Mouse (Mus musculus) limb, embryonic 13.5 days (tissue): ENCODE data around the gene Rgs9bp. TPM values are rescaled to one million over a fixed set of nuclear protein-coding genes. Genes with fewer than 3 reads are reported as not detected.
A peak's percentile ranks its signal among the peaks of the same experiment; 100 is the strongest.
"Not testable (repeated sequence)": the region's sequence is repeated elsewhere in the genome, so short reads cannot be mapped to it uniquely, and the experiment has no call there.

ENCODE experiments used
- ATAC-seq: fragments of 200-750 bp; cut with Nextera tagmentation; 2 replicates; pipeline ENCODE4 v1.8.0; 2017; ENCODE audit warnings: low read depth, moderate number of reproducible peaks, moderate TSS enrichment; ENCODE audit not compliant: low FRiP score
- H3K27ac ChIP-seq: fragments of 300-500 bp; sonication (generic); 2 replicates; pipeline ENCODE4 v1.5.1; 2015; ENCODE audit warnings: inconsistent platforms, mild to moderate bottlenecking, moderate library complexity
- H3K27me3 ChIP-seq: fragments of 300-500 bp; sonication (generic); 2 replicates; pipeline ENCODE4 v1.6.1; 2015; ENCODE audit warnings: mild to moderate bottlenecking, inconsistent platforms
- H3K36me3 ChIP-seq: fragments of 300-500 bp; sonication (generic); 2 replicates; pipeline ENCODE4 v1.6.1; 2015; ENCODE audit warnings: inconsistent platforms, mild to moderate bottlenecking, moderate library complexity
- H3K4me1 ChIP-seq: fragments of 300-500 bp; sonication (generic); 2 replicates; pipeline ENCODE4 v1.6.1; 2015; ENCODE audit warnings: inconsistent platforms
- H3K4me2 ChIP-seq: fragments of 300-500 bp; sonication (generic); replicated peaks from 2 replicates; pipeline ENCODE4 v1.6.1; 2015; ENCODE audit warnings: inconsistent platforms, mild to moderate bottlenecking, moderate library complexity
- H3K4me3 ChIP-seq: fragments of 300-500 bp; sonication (generic); 2 replicates; pipeline ENCODE4 v1.5.1; 2015; ENCODE audit warnings: moderate library complexity, mild to moderate bottlenecking, inconsistent platforms
- H3K9ac ChIP-seq: fragments of 300-500 bp; sonication (generic); 2 replicates; pipeline ENCODE4 v1.6.1; 2015; ENCODE audit warnings: mild to moderate bottlenecking, inconsistent platforms
- H3K9me3 ChIP-seq: fragments of 300-500 bp; sonication (generic); 2 replicates; pipeline ENCODE4 v1.6.1; 2016; ENCODE audit warnings: inconsistent platforms
- WGBS: fragments of 180-500 bp; shearing (Covaris S2); methylation state at CpG from one replicate; pipeline ENCODE4 v1.1.7; 2015; 5-methylcytosine and 5-hydroxymethylcytosine counted together
- polyA plus RNA-seq: library from polyadenylated mRNA; unstranded; fragments of >200 nt; fragmentation: Nextera tagmentation; extraction: Ambion mirVana; gene quantifications from 2 replicates; pipeline ENCODE4 v1.2.1, GENCODE M21; 2015

Gene Rgs9bp
- polyA plus RNA-seq, 1 experiment from 2014 or later, result 0.61 TPM

DNA sequence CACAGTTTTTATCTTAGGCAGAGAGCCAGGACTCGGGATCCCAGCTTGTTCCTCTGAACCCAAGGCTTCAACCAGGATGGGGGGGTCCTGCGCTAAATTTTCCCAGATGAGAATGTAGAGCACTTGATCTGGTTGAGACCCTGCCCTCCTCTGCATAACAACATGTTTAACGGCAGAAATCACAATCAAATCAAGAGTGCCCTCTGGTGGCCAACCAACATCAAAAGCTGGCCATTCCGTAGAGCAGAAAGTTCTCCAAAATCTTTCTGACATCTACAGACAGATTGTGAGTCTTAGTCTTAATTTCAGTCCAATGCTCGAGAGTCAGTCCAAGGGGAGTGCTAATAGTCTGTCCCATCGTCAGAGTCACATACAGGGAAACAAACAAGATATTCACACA is 14.5 kb downstream of the Rgs9bp start:
- not testable (repeated sequence) for H3K36me3 ChIP-seq, H3K27ac ChIP-seq, H3K4me3 ChIP-seq, ATAC-seq, H3K4me2 ChIP-seq, H3K27me3 ChIP-seq, H3K9ac ChIP-seq, H3K4me1 ChIP-seq, H3K9me3 ChIP-seq
- 27% methylated on average over 6 of the region's 6 CpGs for WGBS

DNA sequence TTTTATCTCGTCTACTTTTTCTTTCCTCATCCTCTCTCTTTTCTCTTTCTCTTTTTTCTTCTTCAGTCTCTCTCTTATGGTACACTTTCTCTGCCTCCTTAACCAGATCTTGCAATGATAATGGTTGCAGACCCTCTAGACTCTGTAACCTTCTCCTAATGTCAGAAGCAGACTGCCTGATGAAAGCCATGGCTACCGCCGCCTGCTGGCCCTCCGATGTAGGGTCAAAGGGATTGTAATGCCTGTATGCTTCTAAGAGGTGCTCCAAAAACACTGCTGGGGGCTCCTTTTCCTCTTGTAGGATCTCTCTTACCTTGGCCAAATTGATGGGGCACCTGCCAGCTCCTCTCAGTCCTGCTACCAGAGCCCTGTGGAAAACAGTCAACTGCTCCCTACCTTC is 15.7 kb downstream of the Rgs9bp start:
- H3K4me1 ChIP-seq, H3K4me3 ChIP-seq, H3K36me3 ChIP-seq, H3K27ac ChIP-seq, H3K9ac ChIP-seq, ATAC-seq, H3K4me2 ChIP-seq, H3K9me3 ChIP-seq, H3K27me3 ChIP-seq: not testable (repeated sequence)
- WGBS, result 89% methylated on average over 4 of the region's 4 CpGs

DNA sequence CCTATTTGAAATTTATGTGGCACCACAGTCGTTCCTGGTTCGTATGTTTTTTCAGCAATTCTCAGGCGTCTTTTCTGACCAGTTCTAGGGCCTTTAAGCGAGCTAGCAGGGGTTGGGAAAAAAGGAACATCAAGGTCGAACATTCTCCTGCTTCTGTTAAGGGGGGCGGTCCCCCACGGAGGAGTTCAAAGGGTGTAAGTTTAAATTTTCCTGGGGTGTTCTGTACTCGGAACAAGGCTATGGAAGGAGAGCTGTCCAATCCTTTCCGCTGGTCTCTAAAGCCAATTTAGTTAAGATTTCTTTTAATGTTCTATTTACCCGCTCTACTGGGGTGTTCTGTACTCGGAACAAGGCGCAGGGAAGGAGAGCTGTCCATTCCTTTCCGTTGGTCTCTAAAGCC is 19.4 kb downstream of the Rgs9bp start:
- H3K4me3 ChIP-seq, H3K9ac ChIP-seq, ATAC-seq, H3K27me3 ChIP-seq, H3K27ac ChIP-seq, H3K9me3 ChIP-seq, H3K4me1 ChIP-seq, H3K4me2 ChIP-seq, H3K36me3 ChIP-seq: not testable (repeated sequence)
- WGBS, result 76% methylated on average over 13 of the region's 13 CpGs

DNA sequence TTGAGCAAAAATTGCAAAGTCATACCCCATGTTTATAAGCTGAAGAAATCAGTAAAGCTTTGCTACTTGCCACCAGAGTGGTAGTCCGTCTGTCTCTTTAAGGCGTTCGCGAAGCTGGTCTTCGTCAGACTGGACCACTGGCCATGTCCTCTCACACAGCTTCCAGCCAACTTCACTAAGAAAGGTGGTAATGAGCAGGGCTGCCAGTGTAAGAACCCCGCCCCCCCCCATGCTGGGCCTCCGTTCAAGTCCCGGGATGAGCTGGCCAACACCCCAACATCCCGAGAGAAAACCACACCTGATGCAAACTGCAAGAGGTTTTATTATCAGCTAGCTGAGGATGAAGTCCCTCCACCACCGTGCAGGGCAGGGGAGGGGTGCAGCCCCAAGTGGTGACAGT is 20.5 kb downstream of the Rgs9bp start:
- not testable (repeated sequence) for H3K27me3 ChIP-seq, H3K36me3 ChIP-seq, ATAC-seq, H3K4me3 ChIP-seq, H3K4me2 ChIP-seq, H3K4me1 ChIP-seq, H3K27ac ChIP-seq, H3K9me3 ChIP-seq, H3K9ac ChIP-seq
- WGBS, result 82% methylated on average over 10 of the region's 10 CpGs

DNA sequence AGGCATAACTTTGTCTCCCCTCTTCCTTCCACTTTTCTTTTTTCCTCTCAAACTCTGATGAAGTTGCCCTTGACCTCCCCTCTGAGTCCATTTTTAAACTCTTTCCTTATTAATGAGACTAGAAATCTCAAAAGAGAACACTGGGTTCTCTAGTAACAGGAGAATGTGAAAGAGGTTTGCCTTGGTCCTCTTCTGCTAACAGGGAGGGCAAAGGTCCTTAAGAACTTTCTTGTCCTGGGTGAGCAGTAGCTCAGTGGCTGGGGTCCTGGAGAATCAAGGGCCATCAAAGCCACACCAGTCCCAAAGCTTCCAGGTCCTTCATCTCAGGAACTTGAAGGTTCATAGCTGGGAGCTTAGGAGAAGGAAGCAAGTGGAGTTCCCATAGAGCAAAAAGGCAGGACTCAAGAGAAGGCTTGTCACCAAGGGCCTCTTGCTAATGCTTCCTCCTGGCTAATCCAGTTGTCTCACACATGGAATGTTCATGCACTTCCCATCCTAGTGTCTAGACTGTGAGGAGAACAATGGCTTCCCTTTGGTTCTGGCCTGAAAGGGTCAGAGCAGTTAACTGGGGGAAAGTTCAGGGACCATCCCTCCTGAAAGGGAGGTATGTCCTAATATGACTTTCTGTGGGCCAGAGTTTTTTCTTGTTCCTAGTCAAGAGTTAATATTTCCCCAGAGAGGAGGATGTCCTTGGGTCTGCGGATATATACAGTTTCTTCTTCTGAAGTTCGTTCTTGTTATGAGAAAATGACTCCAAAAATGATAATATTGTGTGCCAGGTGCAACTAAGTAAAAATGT is 21.1 kb downstream of the Rgs9bp start:
- Histone ChIP-seq H3K4me3 (no peak overlapping the region), H3K9ac (no peak overlapping the region), H3K27me3 (no peaks in the 10 kb centered on the region), H3K27ac (no peak overlapping the region), H3K4me2 (no peak overlapping the region), H3K4me1 (0 out of 2 replicates have a peak, but pooled peaks cover 3% of the 10 kb centered on the region), H3K9me3 (no peaks in the 10 kb centered on the region), H3K36me3 (no peaks in the 10 kb centered on the region)
- no peak for ATAC-seq
- WGBS, result 92% methylated on average over 2 of the region's 2 CpGs

DNA sequence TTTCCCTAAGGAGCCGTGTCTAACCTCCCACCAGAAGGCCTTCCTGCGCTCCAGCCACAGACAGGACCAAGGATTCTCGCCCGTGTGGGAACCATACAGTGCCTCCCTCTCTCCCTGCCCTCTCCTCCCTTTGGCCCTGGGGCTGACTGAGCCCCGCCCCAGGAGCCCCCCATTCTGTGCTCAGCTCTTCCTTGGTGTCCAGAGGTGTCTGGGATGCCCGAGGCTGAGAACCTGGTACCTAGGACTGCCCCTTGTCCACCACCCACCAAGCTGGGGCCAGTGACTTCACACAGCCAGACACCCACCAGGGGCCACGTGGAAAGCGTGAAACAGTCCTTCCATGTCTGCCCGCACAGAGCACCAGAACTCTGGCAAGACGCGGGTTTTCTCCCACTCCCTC is 22.3 kb downstream of the Rgs9bp start:
- no peak for ATAC-seq
- WGBS, result 73% methylated on average over 11 of the region's 11 CpGs
- Histone ChIP-seq H3K27ac (no peak overlapping the region), H3K4me3 (no peak overlapping the region), H3K4me1 (0 out of 2 replicates have a peak, but pooled peaks cover 3% of the 10 kb centered on the region), H3K9ac (no peak overlapping the region), H3K36me3 (no peaks in the 10 kb centered on the region), H3K9me3 (no peaks in the 10 kb centered on the region), H3K27me3 (no peaks in the 10 kb centered on the region), H3K4me2 (no peak overlapping the region)

- ATAC-seq, result no peak
- Histone ChIP-seq H3K4me1 (peaks cover 10% of the 10 kb centered on the region), H3K4me2 (no peak overlapping the region), H3K4me3 (no peak overlapping the region), H3K27me3 (no peaks in the 10 kb centered on the region), H3K9ac (no peak overlapping the region), H3K27ac (no peak overlapping the region), H3K9me3 (no peaks in the 10 kb centered on the region), H3K36me3 (no peaks in the 10 kb centered on the region)
- 94% methylated on average over 3 of the region's 3 CpGs for WGBS
Observed at GRCm38 (mm10) chr7:35559838-35560237, 25.5 kb downstream of the Rgs9bp start.

GRCm38 (mm10) chr7:35558681-35559080 is 26.7 kb downstream of the Rgs9bp start:
- Histone ChIP-seq H3K9me3 (no peaks in the 10 kb centered on the region), H3K4me3 (no peak overlapping the region), H3K27me3 (no peaks in the 10 kb centered on the region), H3K4me2 (no peak overlapping the region), H3K4me1 (peaks cover 15% of the 10 kb centered on the region), H3K27ac (no peak overlapping the region), H3K36me3 (no peaks in the 10 kb centered on the region), H3K9ac (no peak overlapping the region)
- WGBS, result 44% methylated on average over 2 of the region's 2 CpGs
- no peak for ATAC-seq

DNA sequence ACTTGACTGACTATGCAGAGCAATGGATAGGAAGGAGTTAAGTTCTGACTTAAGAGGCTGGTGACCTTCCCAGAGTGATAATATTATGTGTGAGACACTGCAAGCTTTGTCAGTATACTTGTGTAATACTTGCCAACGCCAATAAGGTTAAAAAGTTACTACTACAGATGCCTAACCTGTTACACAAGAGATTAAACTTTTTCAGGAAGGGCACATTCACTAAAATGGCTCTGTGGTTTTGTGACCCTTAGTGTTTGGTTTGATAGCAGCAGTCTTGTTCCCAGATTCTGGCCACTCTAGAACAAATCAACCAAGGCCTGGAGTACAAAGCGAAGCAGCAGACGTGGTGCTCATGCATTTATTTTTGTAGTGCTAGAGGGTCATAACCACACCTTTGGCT is 27.8 kb downstream of the Rgs9bp start:
- no peak overlapping the region for H3K4me3 ChIP-seq
- 81% methylated on average over 3 of the region's 3 CpGs for WGBS
- no peak for ATAC-seq
- H3K36me3 ChIP-seq, result no peaks in the 10 kb centered on the region
- no peak overlapping the region for H3K9ac ChIP-seq
- H3K4me1 ChIP-seq, result peaks cover 15% of the 10 kb centered on the region
- no peaks in the 10 kb centered on the region for H3K27me3 ChIP-seq
- no peaks in the 10 kb centered on the region for H3K9me3 ChIP-seq
- H3K4me2 ChIP-seq, result no peak overlapping the region
- no peak overlapping the region for H3K27ac ChIP-seq

DNA sequence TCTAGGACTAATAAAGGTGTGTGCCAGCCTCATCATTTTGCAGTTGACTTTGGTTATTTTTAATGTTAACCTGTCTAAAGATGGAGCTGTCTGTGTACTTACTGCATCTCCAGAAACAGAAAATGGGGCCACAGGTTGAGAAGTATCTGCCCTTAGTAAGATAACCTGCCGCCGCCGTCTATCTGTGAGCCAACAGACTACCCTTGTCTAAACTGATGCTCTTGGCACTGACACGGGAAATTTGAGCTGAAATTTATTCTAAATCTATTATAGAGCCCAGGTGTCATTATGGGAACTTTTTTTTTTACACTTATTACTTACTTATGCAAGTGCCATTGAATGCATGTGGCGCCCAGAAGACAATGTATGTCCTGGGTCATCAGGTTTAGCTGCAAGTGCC is 28.5 kb downstream of the Rgs9bp start:
- Histone ChIP-seq H3K4me3 (no peak overlapping the region), H3K4me2 (no peak overlapping the region), H3K27ac (no peak overlapping the region), H3K9me3 (no peaks in the 10 kb centered on the region), H3K4me1 (peaks cover 15% of the 10 kb centered on the region), H3K36me3 (no peaks in the 10 kb centered on the region), H3K27me3 (no peaks in the 10 kb centered on the region), H3K9ac (no peak overlapping the region)
- ATAC-seq, result no peak
- WGBS, result 90% methylated on average over 5 of the region's 5 CpGs

GRCm38 (mm10) chr7:35556205-35556603 is 29.2 kb downstream of the Rgs9bp start, which contains the start of gene Nudt19:
TSS of gene Nudt19 (minus strand) at chr7:35556304.
- Histone ChIP-seq H3K4me1 (peaks cover 13% of the 10 kb centered on the region), H3K4me2 (peak within 1 kb of the TSS; percentile 91), H3K27ac (peak within 1 kb of the TSS; percentile 92), H3K9ac (peak within 1 kb of the TSS; percentile 92), H3K9me3 (no peaks in the 10 kb centered on the region), H3K27me3 (no peaks in the 10 kb centered on the region), H3K4me3 (peak within 1 kb of the TSS; percentile 72), H3K36me3 (no peaks in the 10 kb centered on the region)
- no peak for ATAC-seq
- 67% methylated on average over 4 of the region's 4 CpGs for WGBS

DNA sequence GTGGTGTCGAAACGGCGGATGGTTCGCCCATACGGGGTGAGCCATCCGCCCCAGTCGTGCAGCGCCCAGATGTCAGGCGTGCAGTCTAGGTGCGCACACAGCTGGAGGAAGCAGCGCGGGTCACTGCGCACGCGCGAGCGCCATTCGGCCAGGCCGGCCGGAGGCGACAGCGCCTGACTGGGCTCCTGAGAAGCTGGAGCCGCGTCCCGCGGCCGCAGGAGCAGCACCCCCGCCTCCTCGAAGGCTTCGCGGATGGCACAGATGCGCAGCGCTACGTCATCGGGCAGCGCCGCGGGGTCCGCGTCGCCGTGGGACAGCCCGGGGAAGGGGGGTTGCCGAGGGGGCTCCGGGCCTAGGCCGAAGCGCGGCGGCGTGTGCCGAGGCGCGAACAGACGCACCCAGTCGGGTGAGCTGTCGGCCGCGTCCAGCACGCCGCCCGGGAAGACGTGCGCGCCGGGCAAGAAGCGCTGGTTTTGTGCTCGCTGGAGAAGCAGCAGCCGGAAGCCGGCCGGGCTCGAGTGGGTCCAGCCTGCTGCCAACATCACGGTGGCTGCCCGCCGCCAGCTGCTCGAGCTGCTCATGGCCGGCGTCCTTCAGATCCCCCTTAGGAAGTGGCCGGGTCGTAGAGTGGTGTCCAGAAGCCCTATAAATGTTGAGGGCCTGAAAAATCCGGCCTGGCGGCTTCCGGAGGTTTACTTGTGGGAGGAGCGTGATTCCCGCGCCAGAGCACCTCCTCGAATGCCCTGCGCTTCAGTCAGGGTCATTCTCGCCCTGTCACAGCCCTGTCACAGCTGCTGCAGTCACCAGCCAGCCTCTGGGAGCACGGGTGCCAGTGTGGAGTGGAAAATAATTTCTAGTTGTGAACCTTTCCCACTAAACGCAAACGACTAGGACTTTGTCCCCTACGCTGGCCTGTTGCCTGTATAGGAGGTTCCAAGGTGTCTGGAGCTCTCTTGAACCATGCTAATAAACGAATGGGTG is 29.9 kb downstream of the Rgs9bp start:
- peak; percentile 95 for ATAC-seq
- no peaks in the 10 kb centered on the region for H3K9me3 ChIP-seq
- peak overlapping the region; percentile 92 for H3K27ac ChIP-seq
- H3K4me1 ChIP-seq, result peaks cover 12% of the 10 kb centered on the region
- peak overlapping the region; percentile 91 for H3K4me2 ChIP-seq
- under 1% methylated on average over 93 of the region's 93 CpGs for WGBS
- H3K4me3 ChIP-seq, result peak overlapping the region; percentile 72
- peaks cover 3% of the 10 kb centered on the region for H3K36me3 ChIP-seq
- peak overlapping the region; percentile 92 for H3K9ac ChIP-seq
- H3K27me3 ChIP-seq, result no peaks in the 10 kb centered on the region
